Mouse (Mus musculus) megakaryocyte, adult 5-6 weeks (primary cell): ENCODE measurements around the gene Wnt8b. TPM values are rescaled to one million over a fixed set of nuclear protein-coding genes. Genes with fewer than 3 reads are reported as not detected.
"Not testable (repeated sequence)": the region's sequence is repeated elsewhere in the genome, so short reads cannot be mapped to it uniquely, and the experiment has no call there.

ENCODE experiments used
- ATAC-seq: 2 replicates; pipeline ENCODE4 v1.8.0; 2016; ENCODE audit warnings: mild to moderate bottlenecking, inconsistent platforms; ENCODE audit not compliant: poor library complexity, severe bottlenecking
- total RNA-seq, 2 experiments: library from RNA; stranded (forward) in 1 of 2; stranded (reverse) in 1 of 2; fragments of 153-499, 151-499 nt in 1 of 2; fragments of 221-1000, 200-1000 nt in 1 of 2; gene quantifications; 2 replicates each; pipeline versions ENCODE4 v1.2.3 to v1.2.4; 2015 to 2017

The Wnt8b gene
- total RNA-seq (2015), result not detected in 2 replicates
- total RNA-seq (2017), result 0.07 TPM in 1 of 2 replicates, not detected in the other

DNA sequence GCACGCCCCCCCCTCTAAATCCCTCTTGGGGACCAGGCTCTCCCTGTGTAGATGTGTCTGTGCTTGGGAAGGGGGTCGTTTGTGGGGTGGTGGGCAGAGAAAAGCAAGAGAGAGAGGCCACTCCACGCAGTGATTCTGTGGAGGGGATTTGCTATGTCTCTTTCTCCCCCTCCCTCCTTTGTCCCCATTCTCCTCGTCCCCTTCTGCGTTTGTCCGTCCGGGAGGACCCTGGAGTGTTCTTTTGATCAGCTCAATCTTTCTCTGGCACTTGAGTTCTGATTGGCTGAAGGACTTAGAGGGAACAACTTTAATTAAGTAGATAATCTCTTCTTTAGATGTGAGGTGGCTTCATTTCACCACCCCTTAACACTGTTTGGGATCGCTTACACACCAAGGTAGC is at the start of gene Wnt8b:
Gene Wnt8b (plus strand): TSS at position 345 of the 400 bp plus-strand sequence.
- no peak for ATAC-seq

DNA sequence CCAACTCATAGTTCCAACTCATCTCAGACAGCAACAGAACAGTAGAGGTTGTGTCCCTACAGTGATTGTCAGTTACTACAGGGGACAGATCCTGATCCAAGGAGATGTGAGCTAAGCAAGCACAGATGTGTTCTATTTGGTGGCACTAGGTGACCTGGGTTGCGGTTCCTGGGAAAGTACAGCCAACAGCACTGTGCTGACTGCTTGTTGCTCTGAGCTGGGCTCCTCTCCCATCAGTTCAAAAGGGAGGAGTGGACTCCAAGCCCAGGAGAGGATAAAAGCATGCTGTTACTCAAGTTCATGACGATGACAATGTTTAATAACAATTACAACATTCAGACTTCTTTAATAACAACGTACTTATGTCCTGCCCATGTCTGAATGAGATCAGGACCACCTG is 47.5 kb upstream of the Wnt8b start:
- ATAC-seq, result no peak

DNA sequence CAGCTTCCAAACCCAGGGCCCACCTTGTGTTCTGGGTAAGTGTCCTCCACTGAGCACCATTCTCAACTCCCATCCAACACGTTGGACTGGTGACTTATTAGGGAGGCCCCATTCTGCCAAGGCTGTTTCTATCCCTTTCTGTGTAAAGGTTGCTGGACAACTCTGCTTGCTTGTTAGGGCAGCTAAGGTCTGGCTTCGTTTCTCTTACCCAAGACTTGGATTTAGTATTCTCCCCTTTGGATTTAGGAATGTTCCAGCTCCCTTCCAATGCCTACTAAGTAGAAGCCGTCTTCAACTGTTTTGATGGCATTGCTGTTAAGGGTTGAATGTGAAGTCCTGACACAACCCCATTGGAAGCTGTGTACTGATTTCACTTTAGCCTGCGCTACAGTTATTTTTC is 45.3 kb upstream of the Wnt8b start:
- no peak for ATAC-seq

DNA sequence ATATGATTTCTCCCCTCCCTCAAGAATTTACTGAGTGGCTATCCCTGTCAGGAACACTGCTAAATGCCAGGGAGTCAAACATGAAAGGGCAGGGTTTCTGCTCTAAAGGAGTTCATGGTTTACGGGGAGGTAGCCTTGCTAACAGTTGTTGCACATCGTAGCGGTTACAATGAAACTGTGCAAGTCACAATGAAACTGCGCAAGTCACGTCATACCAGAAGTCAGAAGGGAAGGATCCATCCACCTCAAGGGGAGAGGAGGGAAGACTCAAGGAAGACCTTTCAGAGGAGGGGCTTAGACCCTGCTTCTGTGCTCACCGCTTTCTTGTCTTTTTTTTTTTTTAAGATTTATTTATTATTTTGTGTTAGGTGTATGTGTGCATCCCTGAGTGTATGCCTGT is 38.4 kb upstream of the Wnt8b start:
- no peak for ATAC-seq

DNA sequence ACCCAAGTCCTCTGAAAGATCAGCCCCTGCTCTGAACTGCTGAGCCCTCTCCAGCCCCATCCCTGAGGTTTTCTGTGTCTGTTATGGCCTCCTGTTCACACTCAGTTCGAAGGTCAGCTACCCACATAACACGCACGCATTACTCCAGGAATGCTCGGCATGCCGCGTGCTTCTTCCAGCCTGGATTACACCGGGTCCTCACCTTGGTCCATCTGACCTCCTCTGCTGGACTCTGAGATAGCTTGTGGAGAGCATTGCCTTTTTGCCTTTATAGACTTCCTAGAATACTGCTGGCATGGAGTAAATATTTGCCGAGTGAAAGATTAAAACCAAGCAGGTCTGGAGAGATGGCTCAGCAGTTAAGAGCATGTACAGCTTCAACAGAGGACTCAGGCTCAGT is 37.9 kb upstream of the Wnt8b start:
- no peak for ATAC-seq

DNA sequence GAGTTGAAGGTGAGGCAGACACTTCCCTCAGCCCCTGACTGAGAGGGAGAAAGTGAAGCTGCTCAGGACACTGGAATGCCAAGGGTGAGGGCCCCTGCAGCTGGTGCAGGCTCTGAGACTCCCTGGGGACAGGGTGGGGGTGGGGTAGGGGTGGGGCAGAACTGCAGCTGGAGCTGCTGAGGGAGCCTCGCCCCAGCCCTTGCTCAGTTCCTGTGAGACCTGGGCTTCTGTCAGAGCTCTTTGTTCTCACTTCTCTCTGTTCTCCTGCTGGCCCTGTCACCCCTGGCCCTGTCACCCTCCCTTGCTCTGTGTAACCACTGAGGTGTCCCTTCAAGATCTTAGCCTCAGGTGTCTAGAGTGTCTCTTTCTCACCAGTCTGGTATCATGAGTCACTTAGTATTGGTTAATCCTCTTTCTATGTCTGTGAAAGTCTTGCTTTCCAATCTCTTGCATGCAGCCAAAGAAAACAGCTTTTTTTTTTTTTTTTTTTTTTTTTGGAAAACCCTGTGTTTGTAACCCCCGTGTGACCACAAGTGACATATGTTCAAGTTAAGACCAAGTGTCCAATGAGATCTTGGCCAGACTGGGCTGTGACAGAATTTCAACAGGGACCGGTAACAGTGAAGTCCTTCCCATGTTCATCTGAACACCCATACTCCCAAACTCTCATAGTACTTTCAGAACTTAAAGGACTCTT is 35.8 kb upstream of the Wnt8b start:
- no peak for ATAC-seq

DNA sequence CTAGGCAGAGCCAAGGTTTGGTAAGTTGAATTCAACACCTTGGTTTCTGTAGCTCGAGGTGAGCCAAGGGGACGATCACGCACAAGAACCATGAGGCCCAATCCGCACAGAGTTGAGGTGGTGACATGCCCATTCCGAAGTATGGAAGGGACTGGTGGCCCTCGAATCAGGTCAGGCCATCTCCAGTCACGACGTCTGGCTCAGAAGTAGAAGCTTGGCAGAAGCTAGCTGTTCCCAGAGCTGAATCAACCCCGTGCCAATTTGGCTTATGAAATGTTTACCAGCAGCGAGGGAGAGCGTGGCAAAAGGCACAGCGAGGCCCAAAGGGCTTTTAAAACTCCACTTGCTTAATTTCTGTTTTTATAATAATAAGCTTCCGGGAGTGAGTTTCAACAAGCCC is 34.6 kb upstream of the Wnt8b start:
- no peak for ATAC-seq

DNA sequence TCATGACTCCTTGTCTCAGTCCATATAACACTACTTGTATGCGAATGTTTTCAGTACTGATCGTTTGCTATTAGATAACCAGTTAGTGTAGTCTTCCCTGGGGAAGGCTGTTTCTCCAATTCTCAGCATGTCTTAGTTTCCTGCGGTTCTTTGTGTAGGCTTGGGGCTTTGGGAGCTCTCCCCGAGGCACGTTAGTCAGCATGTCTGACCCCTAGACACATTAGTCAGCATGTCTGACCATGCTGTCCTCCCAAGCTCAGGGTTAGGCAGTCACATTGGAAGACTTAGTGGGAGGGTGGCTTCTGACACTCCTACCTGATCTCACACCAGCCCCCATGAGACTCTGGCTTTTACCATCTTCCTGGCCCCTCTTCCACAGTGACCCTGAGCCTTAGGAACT is 32.8 kb upstream of the Wnt8b start:
- no peak for ATAC-seq

DNA sequence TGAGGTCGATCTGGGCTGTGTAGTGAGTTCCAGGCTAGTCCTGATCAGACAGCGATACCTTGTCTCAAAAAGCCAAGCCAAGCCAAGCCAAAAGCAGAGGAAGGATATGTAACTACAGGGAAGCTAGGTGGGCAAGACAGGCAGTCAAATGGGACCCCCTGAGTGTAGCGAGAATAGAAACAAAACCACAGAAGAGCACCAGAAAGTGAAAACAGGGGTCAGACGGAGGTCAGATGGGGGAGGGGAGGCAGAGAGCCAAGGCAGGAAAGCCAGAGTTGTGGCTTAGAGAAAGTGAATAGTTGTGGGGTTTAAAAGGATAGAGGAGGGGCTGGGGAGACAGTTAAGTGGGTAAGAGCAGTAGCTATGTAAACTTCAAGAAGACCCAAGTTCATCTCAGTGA is 31.8 kb upstream of the Wnt8b start:
- no peak for ATAC-seq

DNA sequence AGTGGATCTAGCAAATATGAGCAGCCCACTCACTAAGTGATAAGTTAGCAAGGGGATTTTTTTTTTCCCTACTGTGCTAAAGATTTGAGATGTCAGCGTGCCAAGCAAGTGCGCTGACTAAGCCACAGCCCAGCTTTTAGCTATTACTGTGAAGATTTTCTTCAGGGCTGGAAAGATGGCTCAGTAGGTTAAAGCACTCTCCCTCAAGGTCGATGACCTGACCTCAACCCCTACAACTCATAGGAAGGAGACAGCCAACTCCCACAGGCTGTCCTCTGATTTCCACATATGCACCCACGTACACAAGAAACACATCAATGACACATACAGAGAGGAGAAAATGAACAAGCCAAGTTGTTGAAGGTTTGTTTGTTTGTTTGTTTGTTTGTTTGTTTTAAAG is 31.1 kb upstream of the Wnt8b start:
- ATAC-seq, result no peak

DNA sequence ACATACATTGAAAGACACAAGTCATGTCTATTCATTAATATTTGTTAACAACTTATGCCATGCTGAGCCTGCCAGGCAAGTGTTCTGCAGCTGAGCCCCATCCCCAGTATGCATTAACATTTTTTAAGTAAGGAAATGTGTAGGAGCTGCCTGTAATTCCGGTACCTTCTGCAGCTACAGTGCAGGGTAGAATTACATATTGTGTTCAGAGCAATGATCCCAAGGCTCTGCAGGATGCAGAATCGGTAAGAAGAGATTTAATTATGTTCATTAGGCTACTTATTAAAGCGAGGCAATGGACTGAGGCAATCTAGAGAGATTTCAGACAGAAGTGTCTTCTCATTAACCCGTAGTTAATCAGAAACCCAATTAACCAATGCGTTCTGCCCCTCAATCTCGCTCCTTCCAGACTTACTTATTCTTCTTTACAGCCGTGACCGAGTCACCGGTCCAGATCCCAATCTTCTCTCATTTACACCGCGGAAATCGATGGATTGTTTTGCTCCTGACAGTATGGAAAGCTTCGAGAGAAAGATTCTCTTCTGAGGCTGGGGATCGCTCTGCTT is 27.2 kb upstream of the Wnt8b start:
- not testable (repeated sequence) for ATAC-seq

DNA sequence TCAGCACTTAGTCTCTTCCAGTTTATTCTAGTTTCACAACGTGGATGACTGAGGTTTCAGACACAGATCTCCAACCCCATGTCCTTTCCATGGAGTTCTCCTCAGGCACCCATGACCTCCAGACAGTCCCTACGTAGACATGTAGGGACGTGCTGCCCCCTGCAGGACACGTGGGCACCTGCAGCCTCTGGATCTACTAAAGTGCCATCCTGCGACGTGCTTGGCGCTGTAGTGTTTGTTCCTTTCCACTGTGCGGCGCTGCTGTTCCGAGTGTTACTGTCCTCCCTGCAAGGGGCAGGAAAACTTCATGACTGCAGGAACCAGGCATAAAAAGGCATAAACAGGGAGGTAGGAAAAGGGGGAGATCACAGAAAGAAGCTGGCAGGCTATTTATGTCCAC is 19.1 kb upstream of the Wnt8b start:
- ATAC-seq, result peak; percentile 81

DNA sequence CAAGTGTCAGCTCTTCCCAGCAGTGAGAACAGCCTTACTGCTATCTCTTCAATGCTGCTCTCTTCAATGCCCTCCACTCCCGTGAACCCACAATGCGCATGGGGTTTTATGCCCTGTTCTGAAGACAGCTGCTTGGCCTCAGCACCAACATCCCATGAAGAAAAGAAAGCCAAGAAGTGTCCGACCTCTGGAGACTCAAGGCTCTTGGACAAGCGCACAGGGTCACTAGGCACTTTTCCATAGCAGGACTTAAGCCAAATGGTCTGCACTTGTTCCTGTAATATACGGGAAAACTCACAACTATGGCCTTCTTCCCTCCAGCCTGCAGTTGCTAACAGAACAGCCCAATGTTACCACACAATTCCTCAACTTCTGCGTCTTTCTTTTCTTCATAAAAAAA is 18.0 kb upstream of the Wnt8b start:
- no peak for ATAC-seq

DNA sequence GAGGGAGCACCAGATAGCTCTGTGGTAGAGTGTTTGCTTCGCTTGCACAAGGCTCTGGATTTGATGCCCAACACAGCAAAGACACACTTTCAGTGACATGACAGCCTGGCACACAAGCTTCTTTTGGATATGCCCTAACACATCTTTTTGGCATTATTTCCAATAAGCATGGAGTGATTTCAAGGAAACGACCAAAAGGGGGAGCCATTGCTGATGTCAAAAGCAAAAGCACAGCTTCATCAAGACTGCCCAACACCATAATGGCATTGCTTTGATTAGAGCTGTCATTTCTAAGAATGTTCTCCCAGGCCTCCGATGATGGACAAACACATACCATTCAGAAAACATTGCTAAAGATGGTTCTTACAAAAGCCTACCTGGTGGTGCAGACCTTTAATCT is 16.7 kb upstream of the Wnt8b start:
- no peak for ATAC-seq

DNA sequence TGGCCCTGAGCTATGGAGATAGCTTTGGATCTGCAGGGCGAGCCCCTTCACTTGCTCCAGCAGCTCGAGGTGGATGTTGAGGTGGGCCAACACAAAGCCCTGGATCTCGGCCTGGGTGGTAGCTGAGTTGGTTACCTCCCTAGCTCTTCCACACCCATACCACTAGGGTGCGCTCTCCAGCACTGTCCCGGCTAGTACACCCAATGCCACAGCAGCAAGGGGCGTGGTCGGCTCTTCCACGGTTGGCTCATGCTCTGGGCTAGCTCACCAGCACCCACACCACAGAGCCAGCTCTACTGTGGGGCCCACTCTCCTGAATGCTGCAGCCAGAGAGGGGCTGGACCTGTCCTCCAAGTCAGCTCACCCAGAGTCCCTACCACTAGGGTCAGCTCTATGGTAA is 6.0 kb upstream of the Wnt8b start:
- ATAC-seq, result peak; percentile 90

DNA sequence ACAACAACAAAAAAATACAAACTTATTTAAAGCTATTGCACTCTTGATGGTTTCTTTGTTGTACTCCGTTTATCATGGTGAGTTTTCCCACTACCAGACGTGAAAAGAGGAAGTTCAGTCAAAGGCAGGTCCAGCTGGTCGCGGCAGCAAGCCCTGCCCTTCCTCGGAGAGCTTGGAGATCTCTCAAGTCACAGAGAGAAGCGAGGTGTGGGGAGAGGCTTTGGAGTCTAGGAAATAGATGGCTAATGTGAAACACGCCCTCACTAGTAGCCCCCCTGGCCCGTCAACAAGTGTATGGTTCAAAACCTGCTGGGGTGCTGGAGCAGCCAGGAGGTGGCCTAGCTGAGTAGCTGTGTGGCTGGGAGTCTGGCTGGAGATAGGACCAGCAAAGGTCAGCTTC is 3.2 kb downstream of the Wnt8b start:
- ATAC-seq, result 0 out of 2 replicates have a peak, but pooled peaks have one; percentile 38

DNA sequence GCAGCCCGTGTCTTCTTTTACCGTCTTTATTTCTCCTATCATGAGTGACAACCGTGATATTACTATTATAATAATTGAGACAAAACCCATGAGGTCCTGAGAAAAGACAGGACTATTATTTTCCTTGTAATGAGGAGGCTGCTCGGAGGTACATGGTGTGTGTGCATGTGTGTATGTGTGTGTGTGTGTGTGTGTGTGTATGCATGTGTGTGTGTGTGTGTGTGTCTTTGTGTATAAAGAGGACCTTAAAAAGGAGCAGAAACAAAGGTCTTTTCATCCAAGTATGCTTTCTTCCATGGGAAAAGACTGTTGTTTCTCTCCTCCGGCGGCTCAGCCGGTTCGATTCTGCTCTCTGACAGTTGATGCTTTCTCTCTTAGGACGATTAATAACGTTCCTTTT is 3.7 kb downstream of the Wnt8b start:
- ATAC-seq, result no peak

DNA sequence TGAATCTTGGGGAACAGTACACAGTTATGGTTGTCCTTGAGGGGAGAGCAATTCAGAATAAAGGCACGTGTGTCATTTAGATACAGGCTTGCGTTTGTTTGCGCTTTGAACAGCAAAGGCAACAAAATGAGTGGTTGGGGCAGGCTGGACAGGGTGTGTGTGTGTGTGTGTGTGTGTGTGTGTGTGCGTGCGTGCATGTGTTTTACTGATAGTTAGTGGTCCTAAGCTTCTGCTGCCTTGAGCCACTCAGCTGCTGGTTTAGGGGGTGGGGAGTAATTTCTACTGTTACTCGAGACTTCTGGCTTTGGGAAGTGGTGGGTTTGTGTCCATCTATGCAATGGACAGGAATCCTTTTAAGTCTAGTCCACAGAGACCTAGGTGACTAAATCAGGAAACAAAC is 5.7 kb downstream of the Wnt8b start:
- no peak for ATAC-seq

DNA sequence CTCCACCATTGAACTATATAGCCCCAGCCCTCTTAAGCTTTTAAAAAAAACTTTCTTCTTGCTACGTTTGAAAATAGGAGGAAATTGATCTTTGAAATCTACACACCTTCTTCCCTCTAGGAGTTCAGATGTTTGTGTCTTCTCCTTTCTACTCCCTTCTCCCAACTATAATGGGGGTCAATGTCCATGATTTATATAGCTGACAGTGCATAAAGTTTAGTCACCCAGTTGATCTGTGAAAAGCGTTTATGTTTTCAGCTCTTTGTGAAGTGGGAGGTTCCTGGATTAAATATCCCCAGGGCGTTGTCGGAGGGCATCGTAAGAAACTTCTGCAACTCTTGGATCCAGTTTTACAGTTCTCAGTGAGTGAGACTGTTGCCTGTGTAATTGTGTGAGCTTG is 7.0 kb downstream of the Wnt8b start:
- no peak for ATAC-seq

DNA sequence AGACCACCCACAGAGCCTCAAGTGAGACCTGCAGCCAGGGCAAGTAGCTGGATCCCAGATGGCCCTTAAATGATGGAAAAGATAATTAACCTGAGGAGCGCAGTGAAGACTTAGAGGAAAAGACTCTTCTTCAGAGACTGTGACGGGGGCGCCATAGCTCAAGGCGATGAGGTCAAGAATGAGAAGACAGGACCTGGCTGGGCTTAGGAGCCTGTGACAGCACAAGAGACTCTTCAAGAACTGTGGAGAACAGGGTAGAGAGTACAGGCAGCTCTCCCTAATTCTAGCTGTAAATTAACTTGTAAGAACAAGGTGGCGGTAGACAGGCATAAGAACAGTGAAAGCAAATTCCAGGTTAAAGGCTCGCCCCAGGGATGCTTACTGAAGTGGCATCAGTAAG is 8.7 kb downstream of the Wnt8b start:
- no peak for ATAC-seq

DNA sequence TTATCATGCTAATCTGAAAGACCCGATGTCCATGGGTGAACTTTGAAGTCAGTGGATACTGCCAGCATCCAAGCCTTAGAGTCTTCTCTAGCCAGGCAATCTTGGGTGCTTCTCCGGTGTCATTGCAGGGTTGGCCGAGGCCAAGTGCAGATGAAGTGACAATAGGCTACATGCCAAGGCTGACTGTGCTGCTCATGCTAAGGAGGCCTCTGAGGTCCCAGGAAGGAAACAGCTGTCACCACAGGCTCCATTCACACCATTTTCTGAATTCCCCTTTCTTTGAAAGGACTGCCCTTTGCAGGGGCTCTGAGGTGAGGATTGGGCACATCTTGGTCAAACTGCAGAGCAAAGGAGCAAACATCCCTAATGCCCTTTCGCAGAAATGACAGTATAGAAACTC is 9.5 kb downstream of the Wnt8b start:
- no peak for ATAC-seq

DNA sequence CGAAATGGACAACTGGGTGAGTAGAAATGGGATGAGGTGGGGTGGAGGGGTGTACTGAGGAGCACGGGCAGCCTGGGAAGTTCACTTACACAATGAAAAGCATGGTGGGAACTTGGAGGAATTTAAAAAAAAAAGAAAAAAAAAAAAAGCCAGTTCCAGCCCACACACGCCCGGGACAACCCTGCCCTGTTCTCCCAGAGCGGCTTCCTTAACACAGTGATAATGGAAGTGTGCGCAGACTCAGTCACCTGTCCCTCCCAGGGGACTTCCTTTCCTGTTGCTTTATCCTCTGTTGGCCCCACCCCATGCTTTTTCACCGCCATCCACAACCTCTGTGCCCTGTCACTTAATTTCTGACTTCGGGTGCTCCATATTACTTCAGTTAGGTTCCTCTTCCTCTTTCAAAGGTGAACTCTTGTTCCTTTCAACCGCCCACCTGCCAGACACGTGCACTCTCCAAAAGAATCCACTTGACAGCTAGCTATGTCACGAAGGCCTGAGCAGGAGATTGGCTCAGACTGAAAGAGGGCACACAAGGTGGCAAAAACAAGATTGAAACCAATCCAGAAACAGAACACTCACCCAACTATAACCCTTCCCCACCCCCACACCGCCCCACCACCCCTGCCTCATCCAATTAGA is 17.4 kb downstream of the Wnt8b start:
- no peak for ATAC-seq
